Mouse (Mus musculus) embryonic facial prominence, embryonic 15.5 days (tissue): Measurements from ENCODE around the gene Lcn4. TPM values are rescaled to one million over a fixed set of nuclear protein-coding genes. Genes with fewer than 3 reads are reported as not detected.
A peak's percentile ranks its signal among the peaks of the same experiment; 100 is the strongest.

Experiments
- ATAC-seq: fragments of 200-750 bp; cut with Nextera tagmentation; 2 replicates; pipeline ENCODE4 v1.8.0; 2017; ENCODE audit warnings: low read depth, moderate TSS enrichment; ENCODE audit not compliant: insufficient number of reproducible peaks, low FRiP score, low TSS enrichment
- H3K27ac ChIP-seq: fragments of 300-500 bp; sonication (generic); replicated peaks from 2 replicates; pipeline ENCODE4 v1.5.1; 2015; ENCODE audit warnings: mild to moderate bottlenecking, inconsistent platforms
- H3K27me3 ChIP-seq: fragments of 300-500 bp; sonication (generic); 2 replicates; pipeline ENCODE4 v1.6.1; 2015; ENCODE audit warnings: inconsistent platforms
- H3K36me3 ChIP-seq: fragments of 300-500 bp; sonication (generic); 2 replicates; pipeline ENCODE4 v1.6.1; 2015; ENCODE audit warnings: mild to moderate bottlenecking, inconsistent platforms
- H3K4me1 ChIP-seq: fragments of 300-500 bp; sonication (generic); 2 replicates; pipeline ENCODE4 v1.6.1; 2015; ENCODE audit warnings: inconsistent platforms
- H3K4me2 ChIP-seq: fragments of 300-500 bp; sonication (generic); replicated peaks from 2 replicates; pipeline ENCODE4 v1.6.1; 2015; ENCODE audit warnings: mild to moderate bottlenecking, inconsistent platforms
- H3K4me3 ChIP-seq: fragments of 300-500 bp; sonication (generic); replicated peaks from 2 replicates; pipeline ENCODE4 v1.5.1; 2015; ENCODE audit warnings: mild to moderate bottlenecking, inconsistent platforms
- H3K9ac ChIP-seq: fragments of 300-500 bp; sonication (generic); 2 replicates; pipeline ENCODE4 v1.6.1; 2015; ENCODE audit warnings: inconsistent platforms
- H3K9me3 ChIP-seq: fragments of 300-500 bp; sonication (generic); replicated peaks from 2 replicates; pipeline ENCODE4 v1.6.1; 2016; ENCODE audit warnings: inconsistent platforms
- WGBS: fragments of 180-500 bp; shearing (Covaris S2); methylation state at CpG from one replicate; pipeline ENCODE4 v1.1.7; 2015; 5-methylcytosine and 5-hydroxymethylcytosine counted together
- polyA plus RNA-seq: library from polyadenylated mRNA; unstranded; fragments of >200 nt; fragmentation: Nextera tagmentation; extraction: Ambion mirVana; gene quantifications from 2 replicates; pipeline ENCODE4 v1.2.1, GENCODE M21; 2015

The Lcn4 gene
- polyA plus RNA-seq, 1 experiment from 2014 or later: not detected

DNA sequence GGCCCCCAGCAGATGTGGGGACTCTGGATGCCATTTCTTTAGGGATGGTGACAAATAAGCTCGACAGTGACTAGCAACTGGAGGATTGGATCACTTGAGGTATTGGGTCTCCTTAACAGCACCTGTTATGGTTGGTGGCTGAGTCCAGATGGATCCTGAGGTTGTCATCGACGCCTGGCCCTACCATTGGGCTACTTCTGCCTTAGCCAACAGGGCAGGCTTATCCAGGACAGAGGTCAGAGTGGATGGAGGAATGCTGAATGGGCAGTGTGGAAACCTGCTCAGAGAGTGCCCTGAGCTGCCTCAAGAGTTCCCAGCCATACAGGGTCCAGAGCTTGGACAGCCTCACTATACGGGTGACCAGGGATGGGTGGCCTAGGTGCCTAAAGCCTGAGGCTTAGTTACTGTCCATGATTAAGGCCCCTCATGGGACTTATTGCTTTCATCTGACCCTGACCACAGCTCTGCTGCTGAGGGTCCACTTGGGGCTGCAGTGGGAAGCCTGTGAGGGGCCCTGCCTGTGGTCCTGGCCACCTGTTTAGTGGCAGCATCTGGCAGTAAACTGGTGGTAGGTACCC lies 37.0 kb downstream of the Lcn4 start:
- H3K27me3 ChIP-seq: no peaks in the 10 kb centered on the region
- H3K36me3 ChIP-seq: peaks cover 47% of the 10 kb centered on the region
- no peak overlapping the region for H3K27ac ChIP-seq
- peaks cover 29% of the 10 kb centered on the region for H3K4me1 ChIP-seq
- ATAC-seq: no peak
- H3K4me2 ChIP-seq: no peak overlapping the region
- H3K4me3 ChIP-seq: no peak overlapping the region
- WGBS: 64% methylated on average over 4 of the region's 4 CpGs
- no peak overlapping the region for H3K9ac ChIP-seq
- H3K9me3 ChIP-seq: no peaks in the 10 kb centered on the region

DNA sequence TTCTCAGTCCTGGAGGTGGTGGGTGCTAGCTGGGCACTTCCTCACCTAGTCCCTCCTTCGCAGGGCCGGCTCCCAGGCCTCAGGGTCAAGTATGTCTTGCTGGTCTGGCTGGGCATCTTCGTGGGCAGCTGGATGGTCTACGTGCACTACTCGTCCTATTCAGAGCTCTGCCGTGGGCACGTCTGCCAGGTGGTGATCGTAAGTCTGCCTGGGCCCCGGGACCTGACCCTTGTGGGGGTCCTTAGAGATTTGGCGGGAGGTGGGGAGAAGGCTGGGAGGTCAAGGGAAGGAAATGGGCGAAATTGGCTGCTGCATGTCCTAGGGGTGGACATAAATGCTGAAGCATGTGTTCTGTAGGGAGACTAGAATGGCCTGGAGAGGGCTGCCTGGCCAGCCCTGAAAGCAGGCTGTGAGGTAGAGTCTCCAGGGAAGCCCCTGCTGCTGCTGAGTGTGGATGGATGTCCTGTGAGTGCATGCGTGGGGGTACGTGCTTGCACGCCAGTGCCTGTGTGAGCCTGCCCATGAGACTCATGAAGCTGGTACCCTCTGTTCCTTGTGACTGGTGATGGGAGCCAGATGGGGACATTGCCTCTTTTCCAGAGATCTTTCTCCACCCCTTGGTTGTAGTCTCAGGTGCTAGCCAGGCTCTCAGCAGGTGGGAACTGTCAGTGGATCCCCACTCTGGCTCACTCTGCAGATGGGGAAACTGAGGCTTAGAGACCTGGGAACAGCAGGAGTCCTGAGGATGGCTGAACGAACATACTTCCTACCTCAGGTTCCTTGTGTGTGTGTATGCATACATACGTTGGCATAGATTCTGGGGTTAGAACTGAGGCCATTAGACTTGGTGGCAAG lies 38.3 kb downstream of the Lcn4 start:
- no peak for ATAC-seq
- Histone ChIP-seq H3K27me3 (no peaks in the 10 kb centered on the region), H3K9ac (no peak overlapping the region), H3K4me3 (no peak overlapping the region), H3K4me2 (no peak overlapping the region), H3K4me1 (peaks cover 25% of the 10 kb centered on the region), H3K36me3 (peaks cover 36% of the 10 kb centered on the region), H3K9me3 (no peaks in the 10 kb centered on the region), H3K27ac (no peak overlapping the region)
- 75% methylated on average over 16 of the region's 16 CpGs for WGBS

DNA sequence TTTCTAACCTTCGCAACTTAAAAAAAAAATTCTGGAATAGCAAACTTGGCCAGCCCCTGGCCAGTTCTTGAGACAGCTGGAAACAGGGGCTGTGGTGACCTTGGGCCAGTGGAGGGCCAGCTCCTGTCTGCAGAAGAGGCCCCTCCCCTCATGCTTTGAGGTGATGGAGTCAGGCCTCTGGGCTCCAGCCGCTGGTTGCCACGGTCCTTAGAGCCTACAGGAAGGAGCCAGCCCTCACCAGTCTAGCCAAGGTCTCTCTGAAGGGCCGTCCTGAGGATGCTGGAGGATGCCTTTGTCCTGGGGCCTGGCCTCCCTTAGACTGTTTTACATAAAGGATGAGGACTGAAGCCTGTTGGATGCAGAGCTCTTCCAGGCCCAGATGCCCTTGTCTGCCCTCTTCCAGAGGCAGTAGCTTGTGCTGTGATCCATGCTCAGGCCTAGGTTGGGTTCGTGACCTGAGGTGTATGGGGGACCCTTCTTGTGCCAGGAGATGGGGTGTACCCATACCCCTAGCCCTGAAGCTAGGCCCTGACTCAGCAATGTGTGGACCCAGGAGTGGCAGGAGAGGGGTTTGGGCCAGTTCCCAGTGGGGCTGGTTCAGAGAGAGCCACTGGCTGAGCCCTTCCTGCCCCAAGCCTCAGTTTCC lies 42.2 kb downstream of the Lcn4 start:
- 16% methylated on average over 5 of the region's 5 CpGs for WGBS
- H3K4me1 ChIP-seq: peaks cover 22% of the 10 kb centered on the region
- no peaks in the 10 kb centered on the region for H3K36me3 ChIP-seq
- ATAC-seq: 0 out of 2 replicates have a peak, but pooled peaks have one; percentile 27
- H3K27ac ChIP-seq: peak overlapping the region; percentile 24; the same call in 1 of the 2 replicates
- H3K4me3 ChIP-seq: peak overlapping the region; percentile 63
- no peaks in the 10 kb centered on the region for H3K9me3 ChIP-seq
- H3K27me3 ChIP-seq: no peaks in the 10 kb centered on the region
- H3K9ac ChIP-seq: peak overlapping the region; percentile 67
- H3K4me2 ChIP-seq: peak overlapping the region; percentile 81

DNA sequence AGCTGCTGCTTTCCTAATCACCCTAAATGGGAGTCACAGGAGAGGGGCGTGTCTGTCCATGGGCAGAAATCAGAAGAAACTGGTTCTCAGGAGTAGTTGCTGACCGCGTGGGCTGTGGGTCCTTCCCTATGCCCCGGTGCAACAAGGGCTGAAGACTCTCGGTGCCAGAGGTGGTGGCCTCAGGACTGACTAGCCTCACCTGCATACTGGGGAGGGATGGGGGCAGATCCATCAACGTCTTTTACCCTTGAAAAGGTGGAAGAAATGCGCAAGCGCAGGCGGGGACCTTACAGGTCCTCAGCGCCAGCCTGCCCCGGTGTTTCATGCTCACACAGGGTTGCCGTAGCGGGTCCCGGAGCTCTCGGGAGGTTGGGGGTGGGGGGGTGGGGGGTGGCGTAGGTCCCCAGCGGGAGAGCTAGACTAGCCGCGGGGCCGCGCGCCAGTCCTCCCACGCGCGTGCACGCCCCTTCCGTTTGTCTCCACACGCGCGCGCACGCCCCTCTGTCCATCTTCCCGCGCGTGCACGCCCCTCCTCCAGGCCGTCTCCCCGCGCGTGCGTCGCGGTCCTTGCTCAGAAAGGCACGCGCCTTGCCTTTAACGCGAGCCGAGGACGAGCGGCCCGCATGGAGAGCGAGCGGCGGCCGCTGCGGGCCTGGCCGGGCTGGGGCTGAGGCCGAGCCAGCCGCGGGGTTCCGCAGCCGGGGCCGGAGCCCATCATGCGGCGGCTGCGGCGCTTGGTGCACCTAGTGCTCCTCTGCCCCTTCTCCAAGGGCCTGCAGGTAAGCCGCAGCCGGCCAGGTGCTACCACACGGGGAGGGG lies 43.0 kb downstream of the Lcn4 start, which contains the start of gene Fam69b:
TSS of gene Fam69b (plus strand) at position 537 of the 819 bp plus-strand sequence.
- H3K9ac ChIP-seq: peak within 1 kb of the TSS; percentile 67
- no peaks in the 10 kb centered on the region for H3K27me3 ChIP-seq
- peak within 1 kb of the TSS; percentile 81 for H3K4me2 ChIP-seq
- H3K4me1 ChIP-seq: peaks cover 22% of the 10 kb centered on the region
- no peaks in the 10 kb centered on the region for H3K36me3 ChIP-seq
- H3K4me3 ChIP-seq: peak within 1 kb of the TSS; percentile 63
- H3K9me3 ChIP-seq: no peaks in the 10 kb centered on the region
- WGBS: under 1% methylated on average over 70 of the region's 70 CpGs
- ATAC-seq: peak; percentile 77
- H3K27ac ChIP-seq: peak within 1 kb of the TSS; percentile 24; the same call in 1 of the 2 replicates

DNA sequence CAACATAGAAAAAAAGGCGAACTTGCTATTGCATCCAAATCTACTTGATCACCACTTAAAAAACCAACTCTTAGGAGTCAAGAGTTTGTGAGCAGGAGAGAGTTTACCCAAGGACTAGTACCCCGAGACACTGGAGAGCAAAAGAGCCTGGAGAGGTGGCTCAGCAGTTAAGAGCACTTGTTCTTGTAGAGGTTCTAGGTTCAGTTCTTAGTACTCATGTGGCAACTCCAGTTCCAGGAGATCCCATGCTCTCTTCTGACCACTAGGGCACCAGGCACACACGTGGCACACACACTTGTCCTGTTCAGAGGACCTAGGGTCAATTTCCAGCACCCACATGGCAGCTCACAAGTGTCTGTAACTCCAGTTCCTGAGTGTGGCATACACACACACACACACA lies 45.0 kb downstream of the Lcn4 start:
- no peak overlapping the region for H3K4me3 ChIP-seq
- H3K9me3 ChIP-seq: no peaks in the 10 kb centered on the region
- ATAC-seq: no peak
- no peak overlapping the region for H3K27ac ChIP-seq
- no peak overlapping the region for H3K4me2 ChIP-seq
- 64% methylated on average over 3 of the region's 3 CpGs for WGBS
- no peaks in the 10 kb centered on the region for H3K36me3 ChIP-seq
- no peak overlapping the region for H3K9ac ChIP-seq
- peaks cover 22% of the 10 kb centered on the region for H3K4me1 ChIP-seq
- H3K27me3 ChIP-seq: no peaks in the 10 kb centered on the region

DNA sequence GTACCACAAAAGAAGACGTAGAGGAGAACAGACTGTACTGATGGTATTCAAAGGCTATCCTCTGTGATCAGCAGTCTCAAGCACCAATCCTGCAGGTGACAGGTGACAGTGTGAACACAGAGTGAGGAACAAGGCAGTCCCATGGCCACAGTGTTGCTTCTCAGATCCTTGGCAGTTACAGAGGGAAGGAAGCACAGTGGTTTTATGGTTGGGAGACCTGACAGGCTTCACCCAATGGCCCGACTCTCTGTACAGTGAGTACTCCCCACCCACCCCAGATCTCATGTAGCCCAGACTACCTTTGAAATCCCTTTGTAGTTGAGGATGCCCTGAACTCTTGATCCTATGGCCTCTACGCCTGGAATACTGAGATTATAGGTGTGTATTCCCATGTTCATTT lies 45.7 kb downstream of the Lcn4 start:
- no peak overlapping the region for H3K4me2 ChIP-seq
- H3K36me3 ChIP-seq: no peaks in the 10 kb centered on the region
- H3K4me1 ChIP-seq: peaks cover 22% of the 10 kb centered on the region
- 86% methylated on average over 3 of the region's 3 CpGs for WGBS
- ATAC-seq: no peak
- H3K27me3 ChIP-seq: no peaks in the 10 kb centered on the region
- no peaks in the 10 kb centered on the region for H3K9me3 ChIP-seq
- H3K4me3 ChIP-seq: no peak overlapping the region
- no peak overlapping the region for H3K9ac ChIP-seq
- no peak overlapping the region for H3K27ac ChIP-seq

DNA sequence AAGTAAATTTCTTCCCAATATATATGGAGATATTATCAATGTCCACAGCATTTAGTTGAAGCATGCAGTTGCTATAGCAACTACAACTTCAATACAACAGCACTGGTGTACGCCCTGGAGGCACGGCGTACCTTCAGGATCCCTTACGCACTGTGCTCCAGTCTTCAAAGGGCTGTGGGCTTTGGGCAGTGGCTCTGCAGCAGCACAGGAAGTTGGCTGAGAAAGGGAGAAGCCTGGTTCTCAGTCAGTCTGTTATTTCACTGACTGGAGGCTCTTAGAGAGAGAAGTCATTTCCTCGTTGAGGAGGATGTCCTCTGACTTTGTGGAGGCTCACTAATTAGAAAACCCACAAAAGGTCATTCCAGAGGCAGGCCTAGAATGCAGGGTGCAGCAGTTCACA lies 48.1 kb downstream of the Lcn4 start:
- no peak for ATAC-seq
- Histone ChIP-seq H3K27ac (no peak overlapping the region), H3K27me3 (no peaks in the 10 kb centered on the region), H3K4me1 (peaks cover 6% of the 10 kb centered on the region; the same call in 1 of the 2 replicates), H3K36me3 (no peaks in the 10 kb centered on the region), H3K4me3 (no peak overlapping the region), H3K9ac (no peak overlapping the region), H3K4me2 (no peak overlapping the region), H3K9me3 (no peaks in the 10 kb centered on the region)
- 33% methylated on average over 5 of the region's 5 CpGs for WGBS

DNA sequence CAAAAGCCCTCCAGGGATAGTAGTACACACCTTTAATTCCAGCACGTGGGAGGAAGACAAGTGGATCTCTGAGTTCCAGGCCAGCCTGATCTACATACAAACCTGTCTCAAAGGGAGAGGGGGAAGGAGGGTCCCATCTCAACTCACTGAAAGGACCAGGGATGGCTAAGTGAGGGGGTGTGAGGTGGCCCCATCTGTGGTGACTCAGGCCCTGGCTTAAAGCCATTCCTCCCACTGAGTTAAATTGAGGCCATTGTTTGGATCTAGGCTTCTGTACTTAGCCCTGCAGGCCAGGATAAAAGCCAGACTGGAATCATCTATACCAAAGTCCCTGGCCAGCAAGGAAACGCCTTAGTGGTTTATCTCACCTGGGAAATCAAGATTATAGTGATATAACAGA lies 49.8 kb downstream of the Lcn4 start:
- ATAC-seq: no peak
- Histone ChIP-seq H3K27ac (no peak overlapping the region), H3K4me1 (no peaks in the 10 kb centered on the region), H3K27me3 (no peaks in the 10 kb centered on the region), H3K4me3 (no peak overlapping the region), H3K9ac (no peak overlapping the region), H3K4me2 (no peak overlapping the region), H3K9me3 (no peaks in the 10 kb centered on the region), H3K36me3 (no peaks in the 10 kb centered on the region)
- WGBS: 32% methylated on average over 2 of the region's 2 CpGs

DNA sequence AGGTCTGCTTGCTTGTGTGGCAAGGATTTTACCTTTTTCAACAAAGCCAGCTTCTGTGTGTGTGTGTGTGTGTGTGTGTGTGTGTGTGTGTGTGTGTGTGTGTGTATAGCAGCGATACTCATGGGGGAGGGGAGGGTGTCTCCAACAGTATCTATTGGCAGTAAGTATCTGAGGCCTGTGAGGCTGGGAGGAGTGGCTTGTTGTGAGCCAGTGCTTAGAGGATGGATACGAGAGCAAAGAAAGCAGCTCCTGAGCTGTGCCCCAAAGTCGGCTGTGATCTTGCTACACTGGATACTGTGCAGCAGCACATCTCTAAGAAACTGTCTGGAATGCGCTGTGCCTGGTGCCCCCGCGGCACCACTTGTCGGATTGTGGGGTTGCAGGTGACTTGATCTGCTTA lies 53.2 kb downstream of the Lcn4 start:
- no peaks in the 10 kb centered on the region for H3K4me1 ChIP-seq
- H3K4me3 ChIP-seq: no peak overlapping the region
- no peak overlapping the region for H3K27ac ChIP-seq
- H3K9me3 ChIP-seq: no peaks in the 10 kb centered on the region
- 52% methylated on average over 7 of the region's 7 CpGs for WGBS
- no peaks in the 10 kb centered on the region for H3K36me3 ChIP-seq
- H3K27me3 ChIP-seq: no peaks in the 10 kb centered on the region
- ATAC-seq: no peak
- H3K9ac ChIP-seq: no peak overlapping the region
- no peak overlapping the region for H3K4me2 ChIP-seq
